Mouse (Mus musculus) liver, postnatal 0 days (tissue): ENCODE data around the gene Sik1.

ENCODE experiments used
- CTCF ChIP-seq: sonication (generic); IDR thresholded peaks from 2 replicates; pipeline ENCODE4 v1.5.1; 2016; ENCODE audit warnings: antibody characterized with exemption, low read depth
- EP300 ChIP-seq: IDR thresholded peaks from 2 replicates; pipeline ENCODE4 v1.6.1; 2016; ENCODE audit warnings: antibody characterized with exemption, low read depth, mild to moderate bottlenecking

DNA sequence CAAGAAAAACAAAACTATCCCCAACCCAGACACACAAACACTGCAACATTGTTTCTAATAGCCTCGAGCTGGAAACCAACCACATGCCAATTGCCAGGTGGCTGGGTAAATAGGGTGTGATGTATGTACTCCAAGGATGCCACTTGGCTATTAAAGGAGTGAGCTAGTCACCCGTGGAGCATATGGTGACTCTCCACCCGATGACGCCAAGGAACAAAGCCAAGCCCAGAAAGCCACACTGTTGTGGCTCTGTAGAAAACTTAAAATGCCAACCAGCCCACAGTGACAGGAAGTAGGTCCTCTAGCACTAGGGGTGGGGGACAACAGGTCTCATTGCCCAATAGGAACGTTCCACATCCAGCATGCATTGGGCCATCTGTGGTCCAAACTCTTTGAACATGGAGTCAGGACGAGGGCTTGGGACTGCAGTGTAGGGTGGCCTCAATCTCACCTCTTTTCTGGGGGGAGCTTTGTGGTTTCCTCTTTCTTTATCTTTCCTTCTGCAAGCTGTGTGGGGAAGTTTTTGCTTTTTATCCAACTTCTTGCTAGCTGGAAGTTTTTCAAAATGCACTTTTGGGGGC lies 15.1 kb downstream of the Sik1 start:
- no peak for TF ChIP-seq EP300
- TF ChIP-seq CTCF: no peak
